Mouse (Mus musculus) heart, embryonic 15.5 days (tissue): ENCODE measurements around the gene Frrs1l. TPM values are rescaled to one million over a fixed set of nuclear protein-coding genes. Genes with fewer than 3 reads are reported as not detected.
A peak's percentile ranks its signal among the peaks of the same experiment; 100 is the strongest.

Experiments used
- ATAC-seq: fragments of 200-750 bp; cut with Nextera tagmentation; replicated peaks from 2 replicates; pipeline ENCODE4 v1.8.0; 2017; ENCODE audit warnings: low read depth, moderate TSS enrichment; ENCODE audit not compliant: insufficient number of reproducible peaks, insufficient read depth, low FRiP score
- H3K27ac ChIP-seq: fragments of 300-500 bp; sonication (generic); 2 replicates; pipeline ENCODE4 v1.5.1; 2015; ENCODE audit warnings: mild to moderate bottlenecking, inconsistent platforms
- H3K27me3 ChIP-seq: fragments of 300-500 bp; sonication (generic); 2 replicates; pipeline ENCODE4 v1.6.1; 2015; ENCODE audit warnings: inconsistent platforms
- H3K36me3 ChIP-seq: fragments of 300-500 bp; sonication (generic); 2 replicates; pipeline ENCODE4 v1.6.1; 2015; ENCODE audit warnings: mild to moderate bottlenecking, inconsistent platforms
- H3K4me1 ChIP-seq: fragments of 300-500 bp; sonication (generic); replicated peaks from 2 replicates; pipeline ENCODE4 v1.6.1; 2015; ENCODE audit warnings: inconsistent platforms
- H3K4me2 ChIP-seq: fragments of 300-500 bp; sonication (generic); 2 replicates; pipeline ENCODE4 v1.6.1; 2015; ENCODE audit warnings: inconsistent platforms, mild to moderate bottlenecking, moderate library complexity
- H3K4me3 ChIP-seq: fragments of 300-500 bp; sonication (generic); 2 replicates; pipeline ENCODE4 v1.5.1; 2015; ENCODE audit warnings: mild to moderate bottlenecking, inconsistent platforms
- H3K9ac ChIP-seq: fragments of 300-500 bp; sonication (generic); 2 replicates; pipeline ENCODE4 v1.6.1; 2015; ENCODE audit warnings: mild to moderate bottlenecking, inconsistent platforms
- H3K9me3 ChIP-seq: fragments of 300-500 bp; sonication (generic); replicated peaks from 2 replicates; pipeline ENCODE4 v1.6.1; 2016; ENCODE audit warnings: inconsistent platforms
- WGBS: fragments of 180-500 bp; shearing (Covaris S2); methylation state at CpG from one replicate; pipeline ENCODE4 v1.1.7; 2015; ENCODE audit warnings: mixed read lengths; 5-methylcytosine and 5-hydroxymethylcytosine counted together
- polyA plus RNA-seq: library from polyadenylated mRNA; unstranded; fragments of >200 nt; fragmentation: Nextera tagmentation; extraction: Ambion mirVana; gene quantifications from 2 replicates; pipeline ENCODE4 v1.2.1, GENCODE M21; 2015

The Frrs1l gene
- polyA plus RNA-seq, 1 experiment from 2014 or later, result 0.28 TPM

- WGBS, result 44% methylated on average over 7 of the region's 7 CpGs
- H3K27me3 ChIP-seq, result no peaks in the 10 kb centered on the region
- ATAC-seq, result no peak
Measured at GRCm38 (mm10) chr4:56965586-56966179, 24.5 kb downstream of the Frrs1l start.

DNA sequence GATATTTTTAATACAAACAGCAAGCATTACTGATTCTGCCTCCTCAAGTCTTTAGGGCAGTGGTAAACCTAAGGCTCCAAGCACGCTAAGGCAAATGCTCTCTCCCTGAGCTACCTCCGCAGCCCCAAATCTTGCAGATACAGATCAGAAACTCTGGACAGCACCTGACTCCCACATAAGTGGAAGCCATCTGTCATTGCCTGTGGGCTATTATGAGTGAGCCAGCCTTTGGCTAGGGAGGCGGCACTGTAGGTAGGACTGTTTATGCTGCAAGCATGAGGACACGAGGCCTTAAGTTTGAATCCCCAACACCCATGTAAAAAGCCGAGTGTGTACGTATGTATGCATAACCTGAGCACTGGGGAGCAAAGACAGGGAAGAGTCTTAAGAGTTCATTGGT is 26.5 kb downstream of the Frrs1l start:
- no peak overlapping the region for H3K4me3 ChIP-seq
- no peak overlapping the region for H3K27ac ChIP-seq
- H3K36me3 ChIP-seq, result no peaks in the 10 kb centered on the region
- no peaks in the 10 kb centered on the region for H3K27me3 ChIP-seq
- peaks cover 8% of the 10 kb centered on the region for H3K4me1 ChIP-seq
- H3K9me3 ChIP-seq, result no peaks in the 10 kb centered on the region
- H3K9ac ChIP-seq, result no peak overlapping the region
- ATAC-seq, result no peak
- 85% methylated on average over 6 of the region's 6 CpGs for WGBS
- H3K4me2 ChIP-seq, result no peak overlapping the region

More at GRCm38 (mm10) chr4:56965586-56966179, 24.5 kb downstream of the Frrs1l start:
- Histone ChIP-seq H3K27ac (no peak overlapping the region), H3K36me3 (no peaks in the 10 kb centered on the region), H3K9me3 (no peaks in the 10 kb centered on the region), H3K4me2 (no peak overlapping the region), H3K9ac (no peak overlapping the region), H3K4me1 (peaks cover 8% of the 10 kb centered on the region), H3K4me3 (no peak overlapping the region)

- H3K27ac ChIP-seq, result no peak overlapping the region
- WGBS, result 53% methylated on average over 12 of the region's 12 CpGs
Measured at GRCm38 (mm10) chr4:56961320-56961925, 28.8 kb downstream of the Frrs1l start.

DNA sequence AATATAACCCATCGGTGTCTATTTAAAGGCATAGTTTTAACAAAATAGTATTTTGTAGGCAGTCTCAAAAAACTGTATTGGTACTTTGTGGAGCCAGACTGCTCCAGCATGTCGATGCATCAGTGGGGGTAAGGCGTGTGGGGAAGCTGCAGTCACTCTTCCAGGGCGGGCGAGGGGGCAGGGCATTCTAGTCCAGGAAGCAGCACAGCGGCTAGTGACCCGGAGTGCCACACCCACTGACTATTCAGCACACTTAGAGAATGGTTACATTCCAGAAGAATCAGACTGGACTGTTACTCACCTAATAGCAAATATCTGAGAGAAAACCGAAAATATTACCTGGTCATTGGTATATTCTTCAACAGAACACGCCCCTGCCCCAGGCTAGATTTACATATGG is 32.7 kb downstream of the Frrs1l start:
- 34% methylated on average over 9 of the region's 9 CpGs for WGBS
- no peaks in the 10 kb centered on the region for H3K9me3 ChIP-seq
- H3K4me2 ChIP-seq, result 0 out of 2 replicates have a peak overlapping the region, but pooled peaks have one; percentile 27
- peaks cover 18% of the 10 kb centered on the region for H3K4me1 ChIP-seq
- no peak overlapping the region for H3K4me3 ChIP-seq
- H3K27me3 ChIP-seq, result no peaks in the 10 kb centered on the region
- no peak for ATAC-seq
- no peak overlapping the region for H3K9ac ChIP-seq
- no peaks in the 10 kb centered on the region for H3K36me3 ChIP-seq
- H3K27ac ChIP-seq, result no peak overlapping the region

More at GRCm38 (mm10) chr4:56961320-56961925, 28.8 kb downstream of the Frrs1l start:
- no peak overlapping the region for H3K4me2 ChIP-seq
- no peak overlapping the region for H3K4me3 ChIP-seq
- H3K4me1 ChIP-seq, result peaks cover 14% of the 10 kb centered on the region
- no peak overlapping the region for H3K9ac ChIP-seq
- no peaks in the 10 kb centered on the region for H3K9me3 ChIP-seq
- no peaks in the 10 kb centered on the region for H3K27me3 ChIP-seq
- H3K36me3 ChIP-seq, result no peaks in the 10 kb centered on the region
- ATAC-seq, result no peak

GRCm38 (mm10) chr4:56953235-56953634 is 37.0 kb downstream of the Frrs1l start:
- Histone ChIP-seq H3K27me3 (no peaks in the 10 kb centered on the region), H3K27ac (no peak overlapping the region), H3K4me2 (no peak overlapping the region), H3K4me1 (peaks cover 9% of the 10 kb centered on the region), H3K9me3 (no peaks in the 10 kb centered on the region), H3K9ac (no peak overlapping the region), H3K4me3 (no peak overlapping the region), H3K36me3 (no peaks in the 10 kb centered on the region)
- ATAC-seq, result no peak
- 63% methylated on average over 6 of the region's 6 CpGs for WGBS

DNA sequence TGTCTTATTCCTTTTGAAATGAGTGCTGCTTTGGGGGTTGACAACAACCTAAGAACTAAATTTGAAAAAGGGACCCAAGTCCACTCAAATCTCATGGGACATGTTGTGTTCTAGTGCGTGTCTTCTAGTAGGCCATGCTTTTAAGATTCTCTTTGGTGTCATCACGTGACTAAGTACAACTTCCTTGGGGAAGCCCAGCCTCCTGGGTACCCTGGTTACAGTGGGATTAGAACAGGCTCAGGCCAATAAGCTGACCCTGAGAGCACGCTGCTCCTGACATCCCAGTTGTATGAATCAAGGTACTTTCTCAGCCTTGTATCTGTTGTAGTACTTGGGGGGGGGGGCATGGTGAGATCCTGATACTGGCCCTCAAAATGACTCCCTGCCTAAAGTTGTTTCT is 38.5 kb downstream of the Frrs1l start:
- Histone ChIP-seq H3K27ac (no peak overlapping the region), H3K36me3 (no peaks in the 10 kb centered on the region), H3K27me3 (no peaks in the 10 kb centered on the region), H3K4me2 (no peak overlapping the region), H3K4me3 (no peak overlapping the region), H3K4me1 (peaks cover 6% of the 10 kb centered on the region), H3K9ac (no peak overlapping the region), H3K9me3 (no peaks in the 10 kb centered on the region)
- ATAC-seq, result no peak
- WGBS, result 86% methylated on average over 3 of the region's 3 CpGs

DNA sequence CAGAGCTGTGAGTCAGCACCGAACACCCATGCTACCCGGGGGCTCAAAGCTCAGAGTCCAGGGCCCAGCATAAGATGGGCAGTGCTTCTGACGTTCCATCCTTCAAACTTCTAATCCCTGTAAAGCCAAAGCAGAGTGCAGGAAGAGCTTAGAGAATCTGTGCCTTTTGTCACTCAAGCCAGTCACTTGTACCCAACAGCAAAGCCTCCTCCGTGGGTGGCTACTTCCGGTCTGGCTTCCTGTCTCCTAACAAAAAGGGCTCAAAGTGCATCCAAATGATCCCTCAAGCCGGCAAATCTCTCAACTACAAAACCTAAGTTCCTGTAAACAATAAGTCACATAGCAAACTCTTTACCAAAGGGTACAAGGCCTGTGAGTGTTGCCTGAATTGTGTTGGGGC is 40.7 kb downstream of the Frrs1l start:
- 71% methylated on average over 6 of the region's 6 CpGs for WGBS
- Histone ChIP-seq H3K4me2 (no peak overlapping the region), H3K4me3 (no peak overlapping the region), H3K4me1 (peaks cover 14% of the 10 kb centered on the region), H3K27me3 (no peaks in the 10 kb centered on the region), H3K36me3 (no peaks in the 10 kb centered on the region), H3K9ac (no peak overlapping the region), H3K9me3 (no peaks in the 10 kb centered on the region), H3K27ac (no peak overlapping the region)
- no peak for ATAC-seq

DNA sequence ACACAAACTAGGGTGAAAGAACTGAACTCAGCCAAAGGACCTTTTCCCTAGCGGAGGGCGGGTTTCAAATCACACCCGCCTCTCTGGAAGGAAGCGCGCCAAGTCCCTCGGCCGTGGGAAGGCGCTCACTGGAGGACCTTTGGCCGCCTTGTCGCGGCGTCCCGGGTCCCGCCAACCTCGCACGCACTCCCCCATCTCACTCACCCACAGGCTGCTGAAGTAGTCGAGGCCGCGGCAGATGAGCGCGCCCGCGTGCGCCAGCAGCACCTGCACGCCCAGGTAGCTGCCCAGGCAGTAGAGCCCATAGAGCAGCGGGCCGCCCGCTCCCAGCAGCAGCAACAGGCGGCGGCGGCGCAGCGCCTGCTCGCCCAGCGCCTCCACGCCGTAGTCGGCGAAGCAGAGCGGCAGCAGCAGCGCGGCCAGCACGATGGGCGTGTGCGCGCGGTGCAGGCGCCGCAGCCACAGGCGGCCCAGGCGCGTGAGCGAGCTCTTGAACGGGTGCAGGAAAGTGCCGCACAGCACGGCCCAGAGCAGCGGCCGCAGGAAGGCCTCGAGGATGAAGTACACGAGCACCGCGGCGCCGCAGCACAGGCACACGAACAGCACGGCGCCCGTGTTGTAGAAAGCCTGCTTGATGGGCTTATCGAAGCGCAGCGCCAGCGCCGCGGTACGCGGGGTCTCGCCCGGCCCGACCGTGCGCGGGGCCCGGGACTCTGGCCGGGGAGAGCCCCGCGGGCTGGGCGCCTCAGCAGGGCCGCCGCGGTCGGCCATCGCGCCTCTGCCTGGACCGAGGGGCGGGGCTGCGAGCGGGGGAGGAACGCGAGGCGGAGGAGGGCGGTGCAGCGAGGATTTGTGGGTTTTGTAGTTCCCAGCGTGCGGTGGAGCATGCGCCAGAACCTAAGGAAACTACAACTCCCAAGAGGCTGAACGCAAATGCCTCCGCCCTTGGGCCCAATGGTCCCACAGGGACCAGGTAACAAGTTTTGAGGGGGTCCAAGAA is 43.2 kb downstream of the Frrs1l start, which contains the start of gene Tmem245:
Tmem245 (minus strand) TSS at position 797 of the 1,000 bp plus-strand sequence.
- peak within 1 kb of the TSS; percentile 86 for H3K4me3 ChIP-seq
- peak within 1 kb of the TSS; percentile 76 for H3K4me2 ChIP-seq
- no peaks in the 10 kb centered on the region for H3K9me3 ChIP-seq
- peak within 1 kb of the TSS; percentile 86 for H3K9ac ChIP-seq
- H3K27me3 ChIP-seq, result no peaks in the 10 kb centered on the region
- ATAC-seq, result peak; percentile 95
- under 1% methylated on average over 106 of the region's 107 CpGs for WGBS
- H3K27ac ChIP-seq, result peak within 1 kb of the TSS; percentile 91
- H3K36me3 ChIP-seq, result no peaks in the 10 kb centered on the region
- peaks cover 38% of the 10 kb centered on the region for H3K4me1 ChIP-seq

GRCm38 (mm10) chr4:56946180-56946579 is 44.0 kb downstream of the Frrs1l start:
- under 1% methylated on average over 14 of the region's 14 CpGs for WGBS
- H3K27ac ChIP-seq, result peak overlapping the region; percentile 91
- no peaks in the 10 kb centered on the region for H3K9me3 ChIP-seq
- H3K4me2 ChIP-seq, result peak overlapping the region; percentile 76
- H3K4me1 ChIP-seq, result peaks cover 42% of the 10 kb centered on the region
- no peak for ATAC-seq
- H3K9ac ChIP-seq, result peak overlapping the region; percentile 86
- H3K4me3 ChIP-seq, result peak overlapping the region; percentile 86
- no peaks in the 10 kb centered on the region for H3K27me3 ChIP-seq
- H3K36me3 ChIP-seq, result no peaks in the 10 kb centered on the region

GRCm38 (mm10) chr4:56944286-56944685 is 45.9 kb downstream of the Frrs1l start:
- Histone ChIP-seq H3K4me2 (peak overlapping the region; percentile 49), H3K9ac (peak overlapping the region; percentile 12; the same call in 1 of the 2 replicates), H3K9me3 (no peaks in the 10 kb centered on the region), H3K27me3 (no peaks in the 10 kb centered on the region), H3K4me3 (peak overlapping the region; percentile 7), H3K36me3 (no peaks in the 10 kb centered on the region), H3K4me1 (peaks cover 57% of the 10 kb centered on the region), H3K27ac (peak overlapping the region; percentile 78)
- WGBS, result 27% methylated on average over 4 of the region's 4 CpGs
- ATAC-seq, result no peak

DNA sequence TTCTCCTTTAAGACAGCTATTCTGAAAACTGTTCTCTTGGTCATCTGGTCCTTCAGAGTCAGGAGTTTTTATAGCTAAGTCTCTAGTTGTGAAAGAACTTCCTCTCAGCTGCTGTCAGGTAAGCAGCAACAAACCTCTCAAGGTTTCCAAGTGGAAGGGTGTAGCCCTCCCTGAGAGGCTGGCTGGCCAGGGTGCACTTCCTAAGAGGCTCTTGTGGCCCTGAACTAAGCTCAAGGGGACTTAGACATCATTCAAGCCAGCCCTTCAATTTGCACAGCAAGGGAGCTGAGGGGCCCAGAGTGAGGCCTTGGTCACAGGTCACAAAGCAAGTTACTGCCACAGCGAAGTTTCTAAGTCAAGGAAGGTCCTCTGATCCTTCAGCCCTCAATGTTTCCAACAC is 46.9 kb downstream of the Frrs1l start:
- 0 out of 2 replicates have a peak overlapping the region, but pooled peaks have one; percentile 49 for H3K4me2 ChIP-seq
- H3K27ac ChIP-seq, result peak overlapping the region; percentile 78
- H3K4me1 ChIP-seq, result peaks cover 66% of the 10 kb centered on the region
- no peaks in the 10 kb centered on the region for H3K36me3 ChIP-seq
- no peaks in the 10 kb centered on the region for H3K9me3 ChIP-seq
- H3K27me3 ChIP-seq, result no peaks in the 10 kb centered on the region
- ATAC-seq, result no peak
- H3K4me3 ChIP-seq, result no peak overlapping the region
- H3K9ac ChIP-seq, result peak overlapping the region; percentile 12
- 55% methylated on average over 1 of the region's 1 CpGs for WGBS
